23 mouse cellular contexts compared by ENCODE assay signal in the genomic region with DNA sequence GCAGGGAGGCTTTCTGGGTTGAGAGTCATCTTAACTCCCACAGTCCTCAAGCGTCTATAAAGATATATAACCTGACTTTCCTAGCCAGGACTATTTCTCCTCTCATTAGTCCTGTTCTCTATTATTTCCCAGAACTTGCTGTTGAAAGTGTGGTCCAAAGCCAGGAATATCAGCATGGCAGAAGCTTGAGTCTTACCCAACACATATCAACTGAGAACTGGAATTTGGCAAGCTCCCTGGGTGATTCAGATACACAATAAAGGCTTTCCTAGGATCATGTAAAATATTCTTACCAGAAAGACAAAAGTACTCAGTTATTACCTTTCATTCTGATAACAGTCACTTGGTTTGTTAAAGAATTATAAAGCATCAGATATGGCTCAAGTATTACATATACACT. TPM values are rescaled to one million over a fixed set of nuclear protein-coding genes. Genes with fewer than 3 reads are reported as not detected.
A peak's percentile ranks its signal among the peaks of the same experiment; 100 is the strongest.
DNase-seq lines count a peak whose midpoint lies in the region; ATAC-seq lines count a peak whose summit lies in the region.
"Had no signal": no experiment of that assay in that cellular context is flagged by ENCODE, and none has a peak within 500 bp of the region (broad histone marks: within the 10 kb centered on the region; RNA-seq: fewer than 3 reads in every experiment).

No protein-coding gene starts in this region.

- DNase-seq in NIH3T3 (ENCODE audit: low read depth), result peak; percentile 64
- peak; percentile 54 for DNase-seq in adipocyte (ENCODE audit: low spot score)
- peak; percentile 35 for DNase-seq in fibroblast of lung, adult 2 months (ENCODE audit: low read depth)
- no peak for DNase-seq in right cerebral cortex, adult 18-20 months
- DNase-seq: adrenal gland, adult 2 months; adrenal gland, postnatal 10 days; adrenal gland, postnatal 25 days; cerebellum, adult 11-12 months; cerebellum, adult 2 months; cerebellum, adult 9-11 months; cerebellum, postnatal 14 days; cerebellum, postnatal 36 days; embryo, embryonic 11 days; forebrain, postnatal 0 days had no signal

- ATAC-seq in monocyte, adult 5-6 weeks (replicated peaks; ENCODE audit: insufficient number of reproducible peaks, low FRiP score, low TSS enrichment, poor library complexity, severe bottlenecking), result no peak
- ATAC-seq: activated CD4-positive, CD25-positive, alpha-beta regulatory T cell, adult 4 months; forebrain, embryonic 13.5 days; forebrain, embryonic 15.5 days; forebrain, postnatal 0 days; Patski had no signal

RNA-seq across cellular contexts. Expression of gene Trim68, which starts 5.2 kb away (rescaled TPM):
- 4.6 to 15.2 TPM (median 9.5 TPM) in 3 replicates for total RNA-seq in monocyte, adult 5-6 weeks (2017)
- total RNA-seq: MEL had no signal

RNA-seq across cellular contexts. Expression of gene Olfr557, which starts 13.8 kb away (rescaled TPM):
- total RNA-seq in monocyte, adult 5-6 weeks (2017), result not detected in 3 replicates
- total RNA-seq: adrenal gland, adult 2 months; adrenal gland, postnatal 10 days; adrenal gland, postnatal 25 days; adrenal gland, postnatal 4 days; common myeloid progenitor, adult 5-6 weeks; ES-E14; forebrain, postnatal 0 days; MEL had no signal

RNA-seq across cellular contexts. Expression of gene Olfr556, which starts 17.2 kb away (rescaled TPM):
- total RNA-seq in monocyte, adult 5-6 weeks (2017), result not detected in 3 replicates
- total RNA-seq: adrenal gland, adult 2 months; adrenal gland, postnatal 10 days; adrenal gland, postnatal 25 days; adrenal gland, postnatal 4 days; common myeloid progenitor, adult 5-6 weeks; ES-E14; forebrain, postnatal 0 days; MEL had no signal

RNA-seq across cellular contexts. Expression of gene Olfr558, which starts 20.1 kb away (rescaled TPM):
- not detected in 3 replicates for total RNA-seq in monocyte, adult 5-6 weeks (2017)
- total RNA-seq: ES-E14; forebrain, postnatal 0 days; MEL had no signal

RNA-seq across cellular contexts. Expression of gene Olfr555, which starts 23.3 kb away (rescaled TPM):
- not detected in 3 replicates for total RNA-seq in monocyte, adult 5-6 weeks (2017)
- total RNA-seq: adrenal gland, adult 2 months; adrenal gland, postnatal 10 days; adrenal gland, postnatal 25 days; adrenal gland, postnatal 4 days; common myeloid progenitor, adult 5-6 weeks; ES-E14; forebrain, postnatal 0 days; MEL had no signal
